Mouse (Mus musculus) heart, adult 2 months (tissue): ENCODE measurements around the gene Wdr25. TPM values are rescaled to one million over a fixed set of nuclear protein-coding genes. Genes with fewer than 3 reads are reported as not detected.

Experiments used
- DNase-seq, 2 experiments: peaks; one replicate each; pipeline ENCODE4 v3.0.0; 2021
- H3K27ac ChIP-seq: fragments of 200-600 bp; 2 replicates; pipeline ENCODE4 v1.8.1; 2022
- H3K27me3 ChIP-seq: fragments of 200-500 bp; 2 replicates; pipeline ENCODE4 v1.6.1; 2012; ENCODE audit warnings: mild to moderate bottlenecking, low read length, inconsistent platforms, mixed read lengths; ENCODE audit not compliant: control insufficient read depth, insufficient read depth
- H3K36me3 ChIP-seq: fragments of 200-500 bp; 2 replicates; pipeline ENCODE4 v1.6.1; 2012; ENCODE audit warnings: low read length, inconsistent platforms; ENCODE audit not compliant: control insufficient read depth, insufficient read depth
- H3K4me1 ChIP-seq: fragments of 200-500 bp; 2 replicates; pipeline ENCODE4 v1.6.1; 2011; ENCODE audit warnings: low read length; ENCODE audit not compliant: control insufficient read depth, insufficient read depth
- H3K4me3 ChIP-seq: fragments of 200-600 bp; 2 replicates; pipeline ENCODE4 v1.8.1; 2022
- H3K79me2 ChIP-seq: fragments of 200-500 bp; replicated peaks from 2 replicates; pipeline ENCODE4 v1.6.1; 2012; ENCODE audit warnings: mild to moderate bottlenecking, inconsistent platforms, low read length, moderate library complexity, mixed read lengths; ENCODE audit not compliant: control insufficient read depth, insufficient read depth
- H3K9ac ChIP-seq: fragments of 200-500 bp; 2 replicates; pipeline ENCODE4 v1.6.1; 2012; ENCODE audit warnings: low read depth, mild to moderate bottlenecking, control low read depth, inconsistent platforms, low read length, mixed read lengths
- CTCF ChIP-seq: fragments of 200-600 bp; IDR thresholded peaks from 2 replicates; pipeline ENCODE4 v1.8.1; 2022; ENCODE audit warnings: antibody characterized with exemption, mild to moderate bottlenecking, moderate library complexity
- EP300 ChIP-seq: fragments of 200-500 bp; IDR thresholded peaks from 2 replicates; pipeline ENCODE4 v1.6.1; 2011; ENCODE audit warnings: low read depth, low read length, control low read depth; ENCODE audit not compliant: insufficient read depth
- POLR2A ChIP-seq: fragments of 200-500 bp; IDR thresholded peaks from 2 replicates; pipeline ENCODE4 v1.6.1; 2011; ENCODE audit warnings: mild to moderate bottlenecking, low read depth, low read length, control low read depth; ENCODE audit not compliant: insufficient read depth
- WGBS: fragments of 180-500 bp; shearing (Covaris S2); methylation state at CpG from one replicate; pipeline ENCODE4 v1.1.7; 2018; 5-methylcytosine and 5-hydroxymethylcytosine counted together
- intact Hi-C: fragments of 180-260 bp; cut with DNase I; formaldehyde crosslinking; loops from one replicate; pipeline ENCODE4 v1.15.1; 2025
- polyA plus RNA-seq: library from polyadenylated mRNA; depleted of rRNA; stranded (reverse); fragments of >200 nt; gene quantifications from 2 replicates; pipeline ENCODE4 v1.2.3, GENCODE M21; 2012
- total RNA-seq, 2 experiments: library from RNA; stranded (reverse); gene quantifications; 2 replicates each; pipeline ENCODE4 v1.2.3; 2021

Gene Wdr25
- total and polyA plus RNA-seq, 3 experiments: 3.5 to 9.5 (median 4.9) TPM

- H3K79me2 ChIP-seq: no peaks in the 10 kb centered on the region
- H3K4me3 ChIP-seq: no peak overlapping the region
- no peak overlapping the region for H3K27ac ChIP-seq
- WGBS: 32% methylated on average over 5 of the region's 5 CpGs
- no peaks in the 10 kb centered on the region for H3K27me3 ChIP-seq
- intact Hi-C loops: loop anchor here (5.0 to 10.0 kb wide), 3 partner anchors 703 to 1496 kb away; partner anchors contain the start of gene Rtl1
- no peak overlapping the region for H3K9ac ChIP-seq
- H3K4me1 ChIP-seq: no peaks in the 10 kb centered on the region
- TF ChIP-seq EP300 (no peak), POLR2A (no peak), CTCF (no peak)
- no peak for DNase-seq
- H3K36me3 ChIP-seq: no peaks in the 10 kb centered on the region
These were observed 7.9 kb downstream of the Wdr25 start for GRCm38 (mm10) chr12:108901346-108901745.

GRCm38 (mm10) chr12:108902940-108903339, 9.5 kb downstream of the Wdr25 start:
- no peaks in the 10 kb centered on the region for H3K79me2 ChIP-seq
- no peaks in the 10 kb centered on the region for H3K27me3 ChIP-seq
- DNase-seq: peak; percentile 55 to 62
- H3K36me3 ChIP-seq: no peaks in the 10 kb centered on the region
- H3K9ac ChIP-seq: no peak overlapping the region
- intact Hi-C loops: loop anchor here (5.0 to 10.0 kb wide), 3 partner anchors 702 to 1494 kb away; partner anchors contain the start of gene Rtl1
- no peak overlapping the region for H3K4me3 ChIP-seq
- H3K4me1 ChIP-seq: no peaks in the 10 kb centered on the region
- TF ChIP-seq CTCF: peak; percentile 87
- TF ChIP-seq EP300: 0 out of 2 replicates have a peak, but pooled peaks have one; percentile 55
- TF ChIP-seq POLR2A: no peak
- H3K27ac ChIP-seq: no peak overlapping the region
- 13% methylated on average over 8 of the region's 8 CpGs for WGBS

GRCm38 (mm10) chr12:108903600-108904275, 10.3 kb downstream of the Wdr25 start:
- Histone ChIP-seq H3K9ac (no peak overlapping the region), H3K27me3 (no peaks in the 10 kb centered on the region), H3K27ac (no peak overlapping the region), H3K36me3 (no peaks in the 10 kb centered on the region), H3K4me3 (no peak overlapping the region), H3K4me1 (no peaks in the 10 kb centered on the region), H3K79me2 (no peaks in the 10 kb centered on the region)
- peak; percentile 87 for TF ChIP-seq CTCF
- TF ChIP-seq POLR2A: no peak
- TF ChIP-seq EP300: 0 out of 2 replicates have a peak, but pooled peaks have one; percentile 7
- 88% methylated on average over 8 of the region's 8 CpGs for WGBS
- intact Hi-C loops: loop anchor here (1.0 to 10.0 kb wide), 4 partner anchors 491 to 1494 kb away; partner anchors contain the start of gene Rtl1
- DNase-seq: peak in 1 of 2 experiments; percentile 42

GRCm38 (mm10) chr12:108904276-108904653, 10.8 kb downstream of the Wdr25 start:
- intact Hi-C loops: loop anchor here (1.0 to 10.0 kb wide), 4 partner anchors 490 to 1493 kb away; partner anchors contain the start of gene Rtl1
- Histone ChIP-seq H3K27me3 (no peaks in the 10 kb centered on the region), H3K36me3 (no peaks in the 10 kb centered on the region), H3K27ac (no peak overlapping the region), H3K79me2 (no peaks in the 10 kb centered on the region), H3K4me3 (no peak overlapping the region), H3K4me1 (no peaks in the 10 kb centered on the region), H3K9ac (no peak overlapping the region)
- no peak for DNase-seq
- TF ChIP-seq CTCF (no peak), POLR2A (no peak), EP300 (no peak)
- 70% methylated on average over 8 of the region's 8 CpGs for WGBS

- H3K4me3 ChIP-seq: no peak overlapping the region
- no peak for DNase-seq
- H3K27me3 ChIP-seq: no peaks in the 10 kb centered on the region
- no peak overlapping the region for H3K9ac ChIP-seq
- H3K4me1 ChIP-seq: no peaks in the 10 kb centered on the region
- WGBS: 82% methylated on average over 14 of the region's 14 CpGs
- no peak for TF ChIP-seq CTCF
- no peak for TF ChIP-seq POLR2A
- TF ChIP-seq EP300: no peak
- no peak overlapping the region for H3K27ac ChIP-seq
- intact Hi-C loops: loop anchor here (10.0 kb wide), 1 partner anchor 699 kb away; the partner anchor contains the start of gene Rtl1
- H3K79me2 ChIP-seq: no peaks in the 10 kb centered on the region
- no peaks in the 10 kb centered on the region for H3K36me3 ChIP-seq
These were observed 12.3 kb downstream of the Wdr25 start for GRCm38 (mm10) chr12:108905620-108906302.
